Mouse (Mus musculus) CH12.LX (cell line): ENCODE measurements around the gene Ppip5k1. TPM values are rescaled to one million over a fixed set of nuclear protein-coding genes. Genes with fewer than 3 reads are reported as not detected.
"Not testable (repeated sequence)": the region's sequence is repeated elsewhere in the genome, so short reads cannot be mapped to it uniquely, and the experiment has no call there.

Source experiments
- DNase-seq: peaks from one replicate; pipeline ENCODE4 v3.0.0-alpha.2; 2013; ENCODE audit errors: extremely low read depth
- H3K27ac ChIP-seq: 2 replicates; pipeline ENCODE4 v1.5.1; 2012; ENCODE audit warnings: low read depth, mild to moderate bottlenecking, control low read depth, moderate library complexity; ENCODE audit not compliant: insufficient read depth
- H3K27me3 ChIP-seq: replicated peaks from 2 replicates; pipeline ENCODE3; 2012; ENCODE audit warnings: inconsistent platforms
- H3K36me3 ChIP-seq, 2 experiments: replicated peaks in 1 of 2; 2 replicates each; pipeline versions ENCODE3 to v1.6.1; 2012; ENCODE audit warnings: inconsistent platforms in 1 of 2, low read length in 1 of 2, mild to moderate bottlenecking in 1 of 2, mixed read lengths in 1 of 2, moderate library complexity in 1 of 2; ENCODE audit not compliant: control insufficient read depth in 1 of 2, insufficient read depth in 1 of 2
- H3K4me1 ChIP-seq, 2 experiments: 2 replicates each; pipeline ENCODE4 v1.6.1; 2012; ENCODE audit warnings: inconsistent platforms in 1 of 2, moderate library complexity in 1 of 2; ENCODE audit not compliant: insufficient read depth in 2 of 2, control insufficient read depth in 1 of 2
- H3K4me2 ChIP-seq: 2 replicates; pipeline ENCODE4 v1.6.1; 2012; ENCODE audit warnings: low read depth, mild to moderate bottlenecking, control low read depth; ENCODE audit not compliant: poor library complexity, insufficient read depth, severe bottlenecking
- H3K4me3 ChIP-seq, 3 experiments: fragments of 150-350 bp in 1 of 3; sonication (generic) in 1 of 3; replicated peaks in 1 of 3; 2 replicates each; pipeline versions ENCODE3 to v1.5.1; 2011 to 2012; ENCODE audit warnings: low read depth in 2 of 3, low read length in 2 of 3, mild to moderate bottlenecking in 2 of 3, moderate library complexity in 2 of 3, control low read depth in 1 of 3, improper control_type of control experiment in 1 of 3, inconsistent platforms in 1 of 3, mixed read lengths in 1 of 3; ENCODE audit not compliant: poor library complexity in 1 of 3
- H3K79me2 ChIP-seq: replicated peaks from 2 replicates; pipeline ENCODE4 v1.6.1; 2012; ENCODE audit warnings: mild to moderate bottlenecking, moderate library complexity; ENCODE audit not compliant: control insufficient read depth, poor library complexity, insufficient read depth, severe bottlenecking; ENCODE audit errors: extremely low read depth
- H3K9ac ChIP-seq: 2 replicates; pipeline ENCODE4 v1.6.1; 2012; ENCODE audit warnings: low read depth, mild to moderate bottlenecking, control low read depth, moderate library complexity; ENCODE audit not compliant: insufficient read depth
- H3K9me3 ChIP-seq: replicated peaks from 2 replicates; pipeline ENCODE3; 2012; ENCODE audit warnings: low read length, inconsistent platforms, mixed read lengths
- BHLHE40 ChIP-seq: IDR thresholded peaks from 2 replicates; pipeline ENCODE4 v1.6.1; 2011; ENCODE audit warnings: mild to moderate bottlenecking, low read depth, low read length, improper control_type of control experiment
- CHD2 ChIP-seq: IDR thresholded peaks from 2 replicates; pipeline ENCODE4 v1.6.1; 2011; ENCODE audit warnings: low read length, improper control_type of control experiment
- ELF1 ChIP-seq: IDR thresholded peaks from 2 replicates; pipeline ENCODE4 v1.6.1; 2014; ENCODE audit warnings: low read depth, mild to moderate bottlenecking, inconsistent platforms, low read length, improper control_type of control experiment
- ETS1 ChIP-seq: conservative IDR thresholded peaks from 2 replicates; pipeline ENCODE4 v1.6.1; 2012; ENCODE audit warnings: low read depth, mild to moderate bottlenecking, inconsistent platforms, low read length, improper control_type of control experiment, moderate library complexity
- HCFC1 ChIP-seq: IDR thresholded peaks from 2 replicates; pipeline ENCODE4 v1.6.1; 2012; ENCODE audit warnings: low read depth, mild to moderate bottlenecking, inconsistent platforms, low read length, improper control_type of control experiment
- IRF4 ChIP-seq: IDR thresholded peaks from 2 replicates; pipeline ENCODE4 v1.6.1; 2014; ENCODE audit warnings: low read depth, mild to moderate bottlenecking, inconsistent platforms, low read length, improper control_type of control experiment
- JUND ChIP-seq: conservative IDR thresholded peaks from 2 replicates; pipeline ENCODE4 v1.6.1; 2011; ENCODE audit warnings: low read depth, low read length, improper control_type of control experiment
- MAFK ChIP-seq: IDR thresholded peaks from 2 replicates; pipeline ENCODE4 v1.6.1; 2011; ENCODE audit warnings: low read length, improper control_type of control experiment; ENCODE audit not compliant: insufficient replicate concordance
- MAX ChIP-seq: IDR thresholded peaks from 2 replicates; pipeline ENCODE4 v1.6.1; 2011; ENCODE audit warnings: low read length, improper control_type of control experiment
- MEF2A ChIP-seq: IDR thresholded peaks from 2 replicates; pipeline ENCODE4 v1.6.1; 2014; ENCODE audit warnings: low read depth, mild to moderate bottlenecking, inconsistent platforms, low read length, improper control_type of control experiment, borderline replicate concordance
- MXI1 ChIP-seq: IDR thresholded peaks from 2 replicates; pipeline ENCODE4 v1.6.1; 2011; ENCODE audit warnings: mild to moderate bottlenecking, low read depth, low read length, improper control_type of control experiment
- NRF1 ChIP-seq: IDR thresholded peaks from 2 replicates; pipeline ENCODE4 v1.6.1; 2014; ENCODE audit warnings: low read depth, mild to moderate bottlenecking, inconsistent platforms, low read length, improper control_type of control experiment, moderate library complexity
- SIN3A ChIP-seq: IDR thresholded peaks from 2 replicates; pipeline ENCODE4 v1.6.1; 2012; ENCODE audit warnings: low read length, improper control_type of control experiment, inconsistent platforms
- TBP ChIP-seq: conservative IDR thresholded peaks from 2 replicates; pipeline ENCODE4 v1.6.1; 2011; ENCODE audit warnings: low read depth, low read length, improper control_type of control experiment
- ZNF384 ChIP-seq: IDR thresholded peaks from 2 replicates; pipeline ENCODE4 v1.6.1; 2012; ENCODE audit warnings: low read depth, low read length, improper control_type of control experiment, inconsistent platforms
- dilution Hi-C: fragments of 300-500 bp; cut with MboI; formaldehyde crosslinking; loops from 2 replicates; pipeline ENCODE4 v1.14.3; 2020; ENCODE audit warnings: low sequenced_read_pairs; ENCODE audit not compliant: extremely low pct_unique_long_range_greater_than_20kb, extremely low pct_ligation_motif_present
- in situ Hi-C: fragments of 300-500 bp; cut with MboI; formaldehyde crosslinking; loops from 3 replicates; pipeline ENCODE4 v1.14.3; 2019; ENCODE audit warnings: low sequenced_read_pairs, low pct_ligation_motif_present, low pct_unique_long_range_greater_than_20kb, mixed read lengths
- polyA plus RNA-seq: library from polyadenylated mRNA; unstranded; fragments of >175 nt; gene quantifications from 2 replicates; pipeline ENCODE4 v1.2.1, GENCODE M21; 2012; ENCODE audit warnings: low read depth; ENCODE audit not compliant: insufficient read length
- total RNA-seq, 2 experiments: library from RNA; depleted of rRNA; stranded (reverse); fragments of 300-350 nt in 1 of 2; fragments of >200 nt in 1 of 2; gene quantifications; 2 replicates each; pipeline ENCODE4 v1.2.3; 2012 to 2014

Ppip5k1 gene
- total and polyA plus RNA-seq, 3 experiments: 4.6 to 11.9 (median 10.4) TPM

DNA sequence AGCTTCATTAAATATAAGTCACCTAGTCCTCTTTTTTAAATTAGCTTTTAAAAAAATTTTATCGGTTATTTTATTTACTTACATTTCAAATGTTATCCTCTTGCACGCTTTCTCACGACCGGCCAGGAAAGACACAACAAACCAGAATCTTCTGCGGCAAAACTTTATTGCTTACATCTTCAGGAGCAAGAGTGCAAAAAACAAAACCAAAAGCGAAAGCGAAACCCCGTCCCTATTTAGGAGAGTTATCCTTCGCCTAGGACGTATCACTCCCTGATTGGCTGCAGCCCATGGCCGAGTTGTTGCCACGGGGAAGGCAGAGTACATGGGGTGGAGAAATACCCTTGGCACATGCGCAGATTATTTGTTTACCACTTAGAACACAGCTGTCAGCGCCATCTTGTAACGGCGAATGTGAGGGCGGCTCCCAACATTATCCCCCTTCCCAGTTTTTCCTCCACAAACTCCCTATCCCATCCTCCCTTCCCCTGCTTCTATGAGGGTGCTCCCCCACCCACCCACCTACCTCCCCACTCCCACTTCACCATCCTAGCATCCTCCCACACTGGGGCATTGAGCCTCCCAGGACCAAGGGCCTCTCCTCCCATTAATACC, 31.9 kb upstream of the Ppip5k1 start, which contains the start of gene Strc:
Gene Strc (minus strand): TSS at position 208 of the 615 bp plus-strand sequence.
- Histone ChIP-seq H3K4me2 (peak within 1 kb of the TSS; percentile 38), H3K4me1 (peaks cover 0 to 14% of the 10 kb centered on the region in 2 experiments; a peak in 1 of 4 replicates), H3K9ac (peak within 1 kb of the TSS; percentile 94), H3K36me3 (peaks cover 2 to 11% of the 10 kb centered on the region in 2 experiments), H3K4me3 (peak within 1 kb of the TSS; percentile 56 to 68 (median 68)), H3K79me2 (peaks cover 13% of the 10 kb centered on the region)
- H3K9me3 ChIP-seq, H3K27me3 ChIP-seq, dilution Hi-C loops, in situ Hi-C loops, H3K27ac ChIP-seq: not testable (repeated sequence)
- TF ChIP-seq CHD2 (peak; percentile 50; the same call in 1 of the 2 replicates), NRF1 (peak; percentile 69), ZNF384 (peak; percentile 29; the same call in 1 of the 2 replicates), HCFC1 (peak; percentile 71), MXI1 (peak; percentile 66), SIN3A (peak; percentile 81), MAX (0 out of 2 replicates have a peak, but pooled peaks have one; percentile 20), ELF1 (peak; percentile 27; the same call in 1 of the 2 replicates), ETS1 (peak; percentile 88), IRF4 (peak; percentile 63)
- DNase-seq: peak; percentile 79

DNA sequence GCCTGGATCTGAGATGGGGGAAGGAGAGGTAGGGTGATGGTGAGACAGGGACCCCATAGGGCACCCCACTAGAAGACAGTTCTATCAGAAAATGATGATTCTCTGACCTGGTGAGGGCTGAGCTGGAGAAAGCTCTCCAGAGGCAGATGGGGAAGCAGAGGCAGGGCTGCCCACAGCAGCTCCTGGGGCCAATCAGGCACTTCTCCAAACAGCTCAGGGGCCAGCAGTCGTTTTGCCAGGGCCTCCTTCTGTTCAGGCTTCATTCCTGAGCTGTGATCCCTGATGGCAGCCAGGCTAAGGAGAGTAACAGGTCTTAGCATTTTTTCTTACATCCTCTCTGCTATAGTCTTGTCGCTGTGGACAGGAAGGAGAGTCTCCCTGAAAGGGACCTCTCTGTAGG, 19.6 kb upstream of the Ppip5k1 start:
- Histone ChIP-seq H3K4me2 (no peak overlapping the region), H3K4me3 (no peak overlapping the region), H3K79me2 (no peaks in the 10 kb centered on the region), H3K9me3 (no peaks in the 10 kb centered on the region), H3K4me1 (peaks cover 0 to 5% of the 10 kb centered on the region in 2 experiments; a peak in 1 of 4 replicates), H3K9ac (no peak overlapping the region), H3K36me3 (peaks cover 76 to 92% of the 10 kb centered on the region in 2 experiments)
- DNase-seq: no peak
- in situ Hi-C loops: no loop called here
- TF ChIP-seq BHLHE40 (no peak), TBP (no peak), MXI1 (no peak), JUND (no peak), MEF2A (no peak), ETS1 (no peak), MAFK (no peak)
- TF ChIP-seq, all 38 proteins: peak for 0
- Histone ChIP-seq H3K27me3 (peaks cover 5% of the 10 kb centered on the region), H3K27ac (no peak overlapping the region)
- dilution Hi-C loops: no loop called here
